8 mouse cellular contexts compared by ENCODE assay signal in the genomic region with DNA sequence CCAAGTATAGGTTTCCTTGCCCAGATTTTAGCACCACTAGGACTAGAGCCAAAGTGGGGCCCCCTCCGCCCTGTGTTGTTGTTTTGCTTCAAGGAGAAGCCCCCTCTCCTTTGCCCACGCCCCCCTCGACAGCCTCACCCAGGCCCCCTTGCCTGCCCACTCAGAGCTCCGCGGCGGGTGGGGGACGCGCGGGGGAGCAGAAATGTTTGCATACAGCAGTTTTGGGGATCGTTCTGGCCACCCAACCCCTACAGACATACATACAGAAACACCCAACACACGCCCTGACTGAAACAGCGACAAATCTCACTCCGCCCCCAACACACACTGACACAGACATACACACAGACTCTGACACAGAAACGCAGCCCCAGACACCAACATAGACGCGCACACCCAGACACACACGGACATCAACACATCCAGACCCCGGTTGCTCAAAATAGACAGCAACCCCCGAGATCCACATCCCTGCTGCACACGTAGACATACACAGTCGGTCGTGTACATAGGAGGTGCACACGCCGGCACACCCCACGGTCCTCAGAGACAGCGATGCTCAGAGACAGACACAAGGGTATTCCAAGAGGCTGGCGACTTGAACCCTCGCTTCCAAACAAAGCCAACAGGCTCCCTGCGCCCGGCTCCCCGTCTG. TPM values are rescaled to one million over a fixed set of nuclear protein-coding genes. Genes with fewer than 3 reads are reported as not detected.
DNase-seq lines count a peak whose midpoint lies in the region; ATAC-seq and TF ChIP-seq lines count a peak whose summit lies in the region.

No protein-coding gene starts in this region.

- DNase-seq in heart, postnatal 36 days: no peak
- peak; percentile 84 for DNase-seq in brain, embryonic 14.5 days (ENCODE audit: low read depth)
- peak; percentile 73 to 74 for DNase-seq in left cerebral cortex, postnatal 36 days (ENCODE audit: low spot score in 2 of 2)
- DNase-seq in urinary bladder, postnatal 4 days (ENCODE audit: low spot score in 2 of 2): no peak
- no peak for DNase-seq in thymus, adult 2 months

- no peak for TF ChIP-seq POLR2A in brain, embryonic 14.5 days (IDR thresholded peaks at IDR 0.05; ENCODE audit: borderline replicate concordance, extremely low read depth, insufficient read depth, insufficient read length, poor library complexity, severe bottlenecking)
- TF ChIP-seq POLR2A in thymus, adult 2 months (IDR thresholded peaks at IDR 0.05; ENCODE audit: control insufficient read depth, extremely low read depth, insufficient read depth, low read length, poor library complexity): no peak

- peaks cover 67% of the 10 kb centered on the region for H3K27me3 ChIP-seq in heart, embryonic 13.5 days (replicated peaks)
- H3K27me3 ChIP-seq in forebrain, embryonic 16.5 days (replicated peaks; ENCODE audit: control insufficient read depth, insufficient read depth, low read length): no peaks in the 10 kb centered on the region
- no peaks in the 10 kb centered on the region for H3K27me3 ChIP-seq in neural tube, embryonic 15.5 days (replicated peaks)
- peaks cover 2% of the 10 kb centered on the region; the same call in 1 of the 2 replicates for H3K27me3 ChIP-seq in thymus, adult 2 months (ENCODE audit: control insufficient read depth, insufficient read depth, low read length)

- no peaks in the 10 kb centered on the region for H3K9me3 ChIP-seq in heart, embryonic 13.5 days
- no peaks in the 10 kb centered on the region for H3K9me3 ChIP-seq in forebrain, embryonic 16.5 days (ENCODE audit: control insufficient read depth, low read length)
- H3K9me3 ChIP-seq in neural tube, embryonic 15.5 days (replicated peaks): no peaks in the 10 kb centered on the region

- 1% methylated on average over 31 of the region's 31 CpGs for WGBS in heart, embryonic 13.5 days
- under 1% methylated on average over 31 of the region's 31 CpGs for WGBS in forebrain, embryonic 16.5 days
- WGBS in neural tube, embryonic 15.5 days: 1% methylated on average over 31 of the region's 31 CpGs
- 3% methylated on average over 31 of the region's 31 CpGs for WGBS in thymus, adult 2 months

- no peak for TF ChIP-seq CTCF in brain, embryonic 14.5 days (IDR thresholded peaks at IDR 0.05; ENCODE audit: borderline replicate concordance, extremely low read depth, insufficient read depth, insufficient read length)
- TF ChIP-seq CTCF in thymus, adult 2 months (IDR thresholded peaks at IDR 0.05; ENCODE audit: borderline replicate concordance, control insufficient read depth, extremely low read depth, insufficient read depth, low read length, poor library complexity): no peak

- H3K27ac ChIP-seq in heart, embryonic 13.5 days (replicated peaks): no peak overlapping the region
- peak overlapping the region; percentile 89 for H3K27ac ChIP-seq in forebrain, embryonic 16.5 days (ENCODE audit: low read length)
- peak overlapping the region; percentile 94 for H3K27ac ChIP-seq in neural tube, embryonic 15.5 days (replicated peaks)
- no peak overlapping the region for H3K27ac ChIP-seq in thymus, adult 2 months (ENCODE audit: control insufficient read depth, insufficient read depth, low read length)

- no peak for ATAC-seq in heart, embryonic 13.5 days (ENCODE audit: extremely low read depth, insufficient number of reproducible peaks, low FRiP score, low TSS enrichment)
- peak; percentile 70 for ATAC-seq in forebrain, embryonic 16.5 days
- ATAC-seq in neural tube, embryonic 15.5 days (ENCODE audit: low FRiP score): peak; percentile 72

- peak overlapping the region; percentile 93 for H3K4me2 ChIP-seq in heart, embryonic 13.5 days
- H3K4me2 ChIP-seq in forebrain, embryonic 16.5 days (ENCODE audit: low read length): peak overlapping the region; percentile 79
- peak overlapping the region; percentile 87 for H3K4me2 ChIP-seq in neural tube, embryonic 15.5 days

- intact Hi-C loops in heart, postnatal 36 days (cut with DNase I): no loop called here
- intact Hi-C loops in left cerebral cortex, postnatal 36 days (cut with DNase I): no loop called here

- peak overlapping the region; percentile 73 for H3K9ac ChIP-seq in heart, embryonic 13.5 days
- peak overlapping the region; percentile 96 for H3K9ac ChIP-seq in forebrain, embryonic 16.5 days (replicated peaks; ENCODE audit: low read depth, low read length)
- peak overlapping the region; percentile 91 for H3K9ac ChIP-seq in neural tube, embryonic 15.5 days (replicated peaks)

- peaks cover 23% of the 10 kb centered on the region for H3K4me1 ChIP-seq in heart, embryonic 13.5 days
- peaks cover 27% of the 10 kb centered on the region for H3K4me1 ChIP-seq in forebrain, embryonic 16.5 days (replicated peaks; ENCODE audit: control insufficient read depth, insufficient read depth, low read length)
- H3K4me1 ChIP-seq in neural tube, embryonic 15.5 days: peaks cover 42% of the 10 kb centered on the region
- no peaks in the 10 kb centered on the region for H3K4me1 ChIP-seq in thymus, adult 2 months (replicated peaks; ENCODE audit: control insufficient read depth, insufficient read depth, low read length)

- no peaks in the 10 kb centered on the region for H3K36me3 ChIP-seq in heart, embryonic 13.5 days
- no peaks in the 10 kb centered on the region for H3K36me3 ChIP-seq in forebrain, embryonic 16.5 days (ENCODE audit: control insufficient read depth, insufficient read depth)
- H3K36me3 ChIP-seq in neural tube, embryonic 15.5 days: no peaks in the 10 kb centered on the region
- no peaks in the 10 kb centered on the region for H3K36me3 ChIP-seq in thymus, adult 2 months (ENCODE audit: control insufficient read depth, insufficient read depth, low read length)

- peak overlapping the region; percentile 65 for H3K4me3 ChIP-seq in heart, embryonic 13.5 days
- H3K4me3 ChIP-seq in forebrain, embryonic 16.5 days (replicated peaks; ENCODE audit: low read length): peak overlapping the region; percentile 99
- peak overlapping the region; percentile 74 for H3K4me3 ChIP-seq in neural tube, embryonic 15.5 days (replicated peaks)
- no peak overlapping the region for H3K4me3 ChIP-seq in thymus, adult 2 months (ENCODE audit: control insufficient read depth, insufficient read depth, low read length)

RNA-seq across cellular contexts. Expression of gene Cadm3, which starts 0.7 kb away (rescaled TPM):
- 0.31 and 0.71 TPM in 2 replicates for polyA plus RNA-seq in heart, embryonic 13.5 days (2015; fragmentation: Nextera tagmentation; extraction: Ambion mirVana)
- total RNA-seq in heart, postnatal 36 days (2021): 1 to 10 TPM; 1.9 to 2.5 TPM
- polyA plus RNA-seq in brain, embryonic 14.5 days (2012; rRNA removed): 282 and 393 TPM in 2 replicates
- polyA plus RNA-seq in forebrain, embryonic 16.5 days (2015; fragmentation: Nextera tagmentation; extraction: Ambion mirVana): 33.8 and 47.1 TPM in 2 replicates
- 100 to 1,000 TPM; 437 to 444 TPM for total RNA-seq in left cerebral cortex, postnatal 36 days (2021)
- polyA plus RNA-seq in neural tube, embryonic 15.5 days (2015; fragmentation: Nextera tagmentation; extraction: Ambion mirVana): 61.0 and 91.8 TPM in 2 replicates
- 5.9 and 6.8 TPM in 2 replicates for polyA plus RNA-seq in thymus, adult 2 months (2012; rRNA removed)

RNA-seq across cellular contexts. Expression of gene Aim2, which starts 16.1 kb away (rescaled TPM):
- polyA plus RNA-seq in heart, embryonic 13.5 days (2015; fragmentation: Nextera tagmentation; extraction: Ambion mirVana): 1.4 and 2.3 TPM in 2 replicates
- 1 to 10 TPM; 1.2 to 1.4 TPM for total RNA-seq in heart, postnatal 36 days (2021)
- 3.2 and 5.3 TPM in 2 replicates for polyA plus RNA-seq in brain, embryonic 14.5 days (2012; rRNA removed)
- 3.0 and 4.0 TPM in 2 replicates for polyA plus RNA-seq in forebrain, embryonic 16.5 days (2015; fragmentation: Nextera tagmentation; extraction: Ambion mirVana)
- 1 to 10 TPM; 1.3 to 2.5 TPM for total RNA-seq in left cerebral cortex, postnatal 36 days (2021)
- 2.2 and 3.2 TPM in 2 replicates for polyA plus RNA-seq in neural tube, embryonic 15.5 days (2015; fragmentation: Nextera tagmentation; extraction: Ambion mirVana)
- 6.5 and 7.4 TPM in 2 replicates for polyA plus RNA-seq in thymus, adult 2 months (2012; rRNA removed)

RNA-seq across cellular contexts. Expression of gene Ackr1, which starts 33.3 kb away (rescaled TPM):
- 2.1 and 2.9 TPM in 2 replicates for polyA plus RNA-seq in heart, embryonic 13.5 days (2015; fragmentation: Nextera tagmentation; extraction: Ambion mirVana)
- under 1 TPM; 0.38 to 0.78 TPM for total RNA-seq in heart, postnatal 36 days (2021)
- 87.4 and 106 TPM in 2 replicates for polyA plus RNA-seq in brain, embryonic 14.5 days (2012; rRNA removed)
- polyA plus RNA-seq in forebrain, embryonic 16.5 days (2015; fragmentation: Nextera tagmentation; extraction: Ambion mirVana): 12.4 and 14.0 TPM in 2 replicates
- total RNA-seq in left cerebral cortex, postnatal 36 days (2021): 10 to 100 TPM; 83.5 to 94.7 TPM
- 17.7 and 18.2 TPM in 2 replicates for polyA plus RNA-seq in neural tube, embryonic 15.5 days (2015; fragmentation: Nextera tagmentation; extraction: Ambion mirVana)
- 6.6 and 8.7 TPM in 2 replicates for polyA plus RNA-seq in thymus, adult 2 months (2012; rRNA removed)

Comparison
In these comparisons a context has a peak if more than half of its experiments do, and no peak if none do; other contexts are left out.
1. H3K27ac ChIP-seq: peak in forebrain, embryonic 16.5 days (single experiment) and neural tube, embryonic 15.5 days (single experiment); none in heart, embryonic 13.5 days (single experiment) and thymus, adult 2 months (single experiment).
2. DNase-seq: peak in brain, embryonic 14.5 days (single experiment) and left cerebral cortex, postnatal 36 days (2 of 2); none in heart, postnatal 36 days (0 of 2), urinary bladder, postnatal 4 days (0 of 2) and thymus, adult 2 months (single experiment).
3. Peak in every context shown above with its lines, with median percentiles within 50 percentile points of each other: H3K4me2 ChIP-seq and H3K9ac ChIP-seq.